Comparison of ENCODE assay signal across 8 mouse cellular contexts in the genomic region with DNA sequence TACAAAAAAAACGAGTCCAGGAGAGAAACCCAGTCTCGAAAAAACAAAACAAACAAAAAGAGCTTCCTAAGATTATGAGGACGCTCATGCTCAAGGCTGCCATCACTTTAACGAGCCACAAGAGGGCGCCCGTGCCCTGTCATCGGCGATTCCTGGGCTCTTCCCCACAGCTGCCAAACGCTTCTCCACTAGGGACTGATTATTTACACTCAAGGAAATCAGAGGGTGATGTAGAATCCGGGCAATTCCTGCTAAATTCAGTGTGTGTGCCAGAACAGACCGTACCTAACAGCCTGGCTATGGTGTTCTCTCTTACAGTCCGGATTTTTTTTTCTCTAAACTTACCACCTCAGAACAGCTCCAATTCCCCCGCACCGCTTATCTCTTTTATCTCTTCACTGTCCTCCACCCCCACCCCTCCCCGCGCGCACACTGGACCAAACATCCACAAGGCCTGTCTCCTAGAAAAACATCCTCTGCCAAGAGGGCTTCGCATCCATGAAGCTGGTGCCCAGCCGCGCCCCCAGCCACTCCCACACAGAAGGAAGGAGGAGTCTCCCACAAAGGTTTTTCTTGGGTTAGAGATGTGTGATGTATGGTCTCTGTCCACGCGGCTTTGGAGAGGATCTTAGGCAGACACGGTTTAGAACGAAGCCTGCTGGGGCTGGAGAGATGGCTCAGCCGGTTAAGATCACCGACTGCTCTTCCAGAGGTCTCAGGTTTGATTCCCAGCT. TPM values are rescaled to one million over a fixed set of nuclear protein-coding genes. Genes with fewer than 3 reads are reported as not detected.
DNase-seq lines count a peak whose midpoint lies in the region; ATAC-seq and TF ChIP-seq lines count a peak whose summit lies in the region.

No protein-coding gene starts in this region.

- TF ChIP-seq CTCF in brain, embryonic 14.5 days (IDR thresholded peaks at IDR 0.05; ENCODE audit: borderline replicate concordance, extremely low read depth, insufficient read depth, insufficient read length) = peak; percentile 98

- peaks cover 5% of the 10 kb centered on the region; the same call in 1 of the 2 replicates for H3K4me1 ChIP-seq in embryonic facial prominence, embryonic 15.5 days
- H3K4me1 ChIP-seq in heart, embryonic 10.5 days = peaks cover 9% of the 10 kb centered on the region; the same call in 1 of the 2 replicates
- peaks cover 7% of the 10 kb centered on the region for H3K4me1 ChIP-seq in kidney, embryonic 15.5 days
- peaks cover 18% of the 10 kb centered on the region for H3K4me1 ChIP-seq in liver, embryonic 12.5 days

- H3K4me2 ChIP-seq in embryonic facial prominence, embryonic 15.5 days (replicated peaks) = peak overlapping the region; percentile 42
- H3K4me2 ChIP-seq in kidney, embryonic 15.5 days = peak overlapping the region; percentile 48
- H3K4me2 ChIP-seq in liver, embryonic 12.5 days = peak overlapping the region; percentile 38

- TF ChIP-seq POLR2A in brain, embryonic 14.5 days (IDR thresholded peaks at IDR 0.05; ENCODE audit: borderline replicate concordance, extremely low read depth, insufficient read depth, insufficient read length, poor library complexity, severe bottlenecking) = no peak

- 0 out of 2 replicates have a peak overlapping the region, but pooled peaks have one; percentile 11 for H3K4me3 ChIP-seq in embryonic facial prominence, embryonic 15.5 days (replicated peaks)
- peak overlapping the region; percentile 31 for H3K4me3 ChIP-seq in heart, embryonic 10.5 days
- H3K4me3 ChIP-seq in kidney, embryonic 15.5 days (replicated peaks) = 0 out of 2 replicates have a peak overlapping the region, but pooled peaks have one; percentile 6
- no peak overlapping the region for H3K4me3 ChIP-seq in liver, embryonic 12.5 days

- H3K36me3 ChIP-seq in embryonic facial prominence, embryonic 15.5 days = no peaks in the 10 kb centered on the region
- no peaks in the 10 kb centered on the region for H3K36me3 ChIP-seq in heart, embryonic 10.5 days
- no peaks in the 10 kb centered on the region for H3K36me3 ChIP-seq in kidney, embryonic 15.5 days
- no peaks in the 10 kb centered on the region for H3K36me3 ChIP-seq in liver, embryonic 12.5 days

- 18% methylated on average over 26 of the region's 26 CpGs for WGBS in embryonic facial prominence, embryonic 15.5 days
- 19% methylated on average over 26 of the region's 26 CpGs for WGBS in heart, embryonic 10.5 days
- WGBS in kidney, embryonic 15.5 days = 14% methylated on average over 26 of the region's 26 CpGs
- WGBS in liver, embryonic 12.5 days (ENCODE audit: insufficient replicate concordance) = 17% methylated on average over 26 of the region's 26 CpGs

- no peak overlapping the region for H3K27ac ChIP-seq in embryonic facial prominence, embryonic 15.5 days (replicated peaks)
- H3K27ac ChIP-seq in heart, embryonic 10.5 days = no peak overlapping the region
- no peak overlapping the region for H3K27ac ChIP-seq in kidney, embryonic 15.5 days
- no peak overlapping the region for H3K27ac ChIP-seq in liver, embryonic 12.5 days

- no peak overlapping the region for H3K9ac ChIP-seq in embryonic facial prominence, embryonic 15.5 days
- H3K9ac ChIP-seq in kidney, embryonic 15.5 days = no peak overlapping the region
- H3K9ac ChIP-seq in liver, embryonic 12.5 days = no peak overlapping the region

- no peaks in the 10 kb centered on the region for H3K9me3 ChIP-seq in embryonic facial prominence, embryonic 15.5 days (replicated peaks)
- no peaks in the 10 kb centered on the region for H3K9me3 ChIP-seq in heart, embryonic 10.5 days
- H3K9me3 ChIP-seq in kidney, embryonic 15.5 days (replicated peaks) = no peaks in the 10 kb centered on the region
- no peaks in the 10 kb centered on the region for H3K9me3 ChIP-seq in liver, embryonic 12.5 days (replicated peaks)

- H3K27me3 ChIP-seq in embryonic facial prominence, embryonic 15.5 days = peaks cover 17% of the 10 kb centered on the region; the same call in 1 of the 2 replicates
- peaks cover 10% of the 10 kb centered on the region; the same call in 1 of the 2 replicates for H3K27me3 ChIP-seq in heart, embryonic 10.5 days (ENCODE audit: insufficient read depth, poor library complexity, severe bottlenecking)
- H3K27me3 ChIP-seq in kidney, embryonic 15.5 days = peaks cover 38% of the 10 kb centered on the region
- peaks cover 16% of the 10 kb centered on the region for H3K27me3 ChIP-seq in liver, embryonic 12.5 days (replicated peaks)

- ATAC-seq in embryonic facial prominence, embryonic 15.5 days (ENCODE audit: insufficient number of reproducible peaks, low FRiP score, low TSS enrichment, low read depth) = peak; percentile 72; the same call in 1 of the 2 replicates
- ATAC-seq in kidney, embryonic 15.5 days (replicated peaks; ENCODE audit: low FRiP score) = no peak; the same call in 1 of the 2 replicates
- no peak for ATAC-seq in liver, embryonic 12.5 days

- DNase-seq in ES-CJ7 (ENCODE audit: low read depth, low spot score) = peak; percentile 86
- DNase-seq in brain, embryonic 14.5 days (ENCODE audit: low read depth) = peak; percentile 92
- no peak for DNase-seq in heart, embryonic 10.5 days (ENCODE audit: low spot score)
- DNase-seq in naive thymus-derived CD4-positive, alpha-beta T cell, adult 2 months (ENCODE audit: low read depth) = peak; percentile 69
- DNase-seq in testis, postnatal 10 days (ENCODE audit: low spot score) = peak; percentile 86

RNA-seq across cellular contexts. Expression of a gene that starts 26.7 kb away (rescaled TPM):
- polyA plus RNA-seq in brain, embryonic 14.5 days (2012; rRNA removed) = 0.83 and 3.4 TPM in 2 replicates
- 1.2 and 1.4 TPM in 2 replicates for polyA plus RNA-seq in embryonic facial prominence, embryonic 15.5 days (2015; fragmentation: Nextera tagmentation; extraction: Ambion mirVana)
- polyA plus RNA-seq in heart, embryonic 10.5 days (2016; fragmentation: Nextera tagmentation; extraction: Ambion mirVana) = 1.0 and 4.1 TPM in 2 replicates
- not detected in 2 replicates for polyA plus RNA-seq in kidney, embryonic 15.5 days (2015; fragmentation: Nextera tagmentation; extraction: Ambion mirVana)
- not detected in 2 replicates for polyA plus RNA-seq in liver, embryonic 12.5 days (2016; fragmentation: Nextera tagmentation; extraction: Ambion mirVana)

RNA-seq across cellular contexts. Expression of a gene that starts 58.4 kb away (rescaled TPM):
- polyA plus RNA-seq in brain, embryonic 14.5 days (2012; rRNA removed) = 0.97 and 8.4 TPM in 2 replicates
- polyA plus RNA-seq in embryonic facial prominence, embryonic 15.5 days (2015; fragmentation: Nextera tagmentation; extraction: Ambion mirVana) = 0.49 and 0.75 TPM in 2 replicates
- polyA plus RNA-seq in heart, embryonic 10.5 days (2016; fragmentation: Nextera tagmentation; extraction: Ambion mirVana) = 0.20 and 1.0 TPM in 2 replicates
- polyA plus RNA-seq in kidney, embryonic 15.5 days (2015; fragmentation: Nextera tagmentation; extraction: Ambion mirVana) = 0.06 and 0.14 TPM in 2 replicates
- polyA plus RNA-seq in liver, embryonic 12.5 days (2016; fragmentation: Nextera tagmentation; extraction: Ambion mirVana) = 0.07 and 0.08 TPM in 2 replicates
